Mouse (Mus musculus) spleen, embryonic (tissue): ENCODE measurements around the gene Fau.

Experiments
- CTCF ChIA-PET: fragments of 350-600 bp; sonication (Branson Sonifier 250); formaldehyde crosslinking; loops from one replicate; lab custom pipeline; 2022; lab: Charles Lee

Gene Fau

GRCm38 (mm10) chr19:6045366-6046293 lies 12.0 kb upstream of the Fau start:
- CTCF ChIA-PET = interaction anchor here (0.6 to 1.5 kb wide), 4 partner anchors 22 to 557 kb away, joined by 3 to 12 read pairs (median 4); partner anchors contain the start of genes Capn1 and Tm7sf2

GRCm38 (mm10) chr19:6046294-6047153 lies 11.1 kb upstream of the Fau start, which contains the start of gene Syvn1:
Gene Syvn1, plus strand, starts transcription at chr19:6046576.
- CTCF ChIA-PET = interaction anchor here (0.6 to 1.5 kb wide), 5 partner anchors 22 to 558 kb away, joined by 3 to 12 read pairs (median 3); partner anchors contain the start of genes Capn1 and Tm7sf2

GRCm38 (mm10) chr19:6047154-6047898 lies 10.3 kb upstream of the Fau start:
- CTCF ChIA-PET = interaction anchor here (0.7 to 1.5 kb wide), 2 partner anchors 21 to 34 kb away, joined by 3 to 4 read pairs; partner anchors contain the start of gene Tm7sf2

- CTCF ChIA-PET = interaction anchor here (0.7 kb wide), 1 partner anchor 34 kb away, joined by 4 read pairs; no protein-coding TSS in a partner anchor
Observed at GRCm38 (mm10) chr19:6047899-6048166, 9.8 kb upstream of the Fau start.

- CTCF ChIA-PET = interaction anchor here (0.5 kb wide), 1 partner anchor 192 kb away, joined by 3 read pairs; the partner anchor contains the start of gene Atg2a
Observed at GRCm38 (mm10) chr19:6048681-6049410, 8.8 kb upstream of the Fau start.

GRCm38 (mm10) chr19:6052516-6052915 lies 5.1 kb upstream of the Fau start:
- CTCF ChIA-PET = interaction anchor here (0.6 kb wide), 1 partner anchor 12 kb away, joined by 5 read pairs; no protein-coding TSS in a partner anchor

GRCm38 (mm10) chr19:6054296-6054695 lies 3.3 kb upstream of the Fau start:
- CTCF ChIA-PET = no interaction called here

- CTCF ChIA-PET = interaction anchor here (0.7 to 2.3 kb wide), 2 partner anchors 11 to 96 kb away, joined by 3 to 11 read pairs; partner anchors contain the start of gene Tm7sf2
Observed at GRCm38 (mm10) chr19:6056696-6057095, 948 bp upstream of the Fau start.

GRCm38 (mm10) chr19:6058513-6058912 lies 869 bp downstream of the Fau start:
- CTCF ChIA-PET = no interaction called here

GRCm38 (mm10) chr19:6058966-6059365 lies 1.3 kb downstream of the Fau start:
- CTCF ChIA-PET = no interaction called here

- CTCF ChIA-PET = interaction anchor here (0.5 to 1.0 kb wide), 2 partner anchors 23 to 64 kb away, joined by 3 to 6 read pairs; no protein-coding TSS in a partner anchor
Observed at GRCm38 (mm10) chr19:6061021-6061533, 3.4 kb downstream of the Fau start, which contains the start of gene Znhit2. Gene Znhit2, plus strand, starts transcription at chr19:6061192.

- CTCF ChIA-PET = interaction anchor here (1.0 kb wide), 1 partner anchor 22 kb away, joined by 3 read pairs; no protein-coding TSS in a partner anchor
Observed at GRCm38 (mm10) chr19:6061641-6062302, 4.1 kb downstream of the Fau start.

GRCm38 (mm10) chr19:6062418-6062817 lies 4.8 kb downstream of the Fau start:
- CTCF ChIA-PET = no interaction called here

- CTCF ChIA-PET = no interaction called here
Observed at GRCm38 (mm10) chr19:6063081-6063480, 5.4 kb downstream of the Fau start.

GRCm38 (mm10) chr19:6066571-6066970 lies 8.9 kb downstream of the Fau start:
- CTCF ChIA-PET = interaction anchor here (2.1 kb wide), 1 partner anchor 10 kb away, joined by 11 read pairs; no protein-coding TSS in a partner anchor

GRCm38 (mm10) chr19:6067011-6067723 lies 9.5 kb downstream of the Fau start:
- CTCF ChIA-PET = interaction anchor here (0.8 to 2.1 kb wide), 2 partner anchors 11 to 282 kb away, joined by 3 to 11 read pairs; no protein-coding TSS in a partner anchor

GRCm38 (mm10) chr19:6067724-6068415 lies 10.2 kb downstream of the Fau start, which contains the start of gene Tm7sf2:
Gene Tm7sf2, minus strand, starts transcription at chr19:6068373.
- CTCF ChIA-PET = interaction anchor here (0.7 to 2.1 kb wide), 4 partner anchors 10 to 283 kb away, joined by 3 to 11 read pairs (median 6); partner anchors contain the start of gene Syvn1
